In the genomic region with DNA sequence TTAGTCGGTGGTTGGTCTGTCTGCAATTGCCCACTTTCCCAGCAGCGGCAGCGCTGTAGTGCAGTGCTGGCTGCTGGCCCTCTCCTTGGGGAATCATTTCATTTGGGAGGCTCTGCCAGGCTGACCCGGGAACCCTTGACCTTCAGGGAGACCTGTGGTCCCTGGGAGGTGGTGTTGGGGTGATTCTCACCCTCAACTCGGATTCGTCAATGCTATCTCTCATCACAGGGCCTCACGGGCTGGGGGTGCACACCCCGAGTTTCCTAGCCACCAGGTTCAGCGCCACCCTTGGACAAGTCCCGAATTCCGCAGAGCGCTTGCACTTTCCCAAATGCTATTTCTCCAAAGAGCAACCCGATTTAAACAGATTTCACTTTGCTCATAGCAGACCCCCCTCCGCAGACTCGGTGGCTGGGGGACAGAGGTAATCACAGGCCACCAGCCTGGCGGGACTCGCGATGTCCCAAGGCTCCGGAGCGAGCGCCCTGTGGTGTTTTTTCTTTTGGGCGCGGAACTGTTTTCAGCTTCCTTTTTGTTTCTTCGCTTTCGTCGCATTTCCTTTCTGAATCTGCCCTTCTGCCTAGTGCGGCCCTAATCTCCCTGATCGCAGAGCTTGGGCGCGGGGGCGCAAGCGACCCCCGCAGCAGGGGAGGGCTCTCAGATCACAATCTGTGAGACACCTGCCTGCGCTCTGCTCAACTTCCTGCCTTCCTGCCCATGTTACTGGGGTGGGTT, we compare ENCODE assay signal across 8 mouse cellular contexts.
A peak's percentile ranks its signal among the peaks of the same experiment; 100 is the strongest.
DNase-seq lines count a peak whose midpoint lies in the region; ATAC-seq lines count a peak whose summit lies in the region.

No protein-coding gene starts in this region.

- H3K36me3 ChIP-seq in heart, embryonic 13.5 days = no peaks in the 10 kb centered on the region
- H3K36me3 ChIP-seq in limb, embryonic 15.5 days = no peaks in the 10 kb centered on the region
- no peaks in the 10 kb centered on the region for H3K36me3 ChIP-seq in stomach, embryonic 15.5 days

- DNase-seq in gastrocnemius, postnatal 25 days = peak; percentile 27
- DNase-seq in gastrocnemius, postnatal 4 days (ENCODE audit: low spot score in 2 of 2) = no peak
- peak; percentile 75 for DNase-seq in CD4-positive helper T cell, adult 2 months (ENCODE audit: low read depth, low spot score)
- DNase-seq in brain, adult 2 months (ENCODE audit: low read depth, low spot score) = peak; percentile 35

- H3K27ac ChIP-seq in heart, embryonic 13.5 days (replicated peaks) = no peak overlapping the region
- no peak overlapping the region for H3K27ac ChIP-seq in limb, embryonic 15.5 days
- H3K27ac ChIP-seq in stomach, embryonic 15.5 days = no peak overlapping the region

- no peaks in the 10 kb centered on the region for H3K9me3 ChIP-seq in heart, embryonic 13.5 days
- H3K9me3 ChIP-seq in limb, embryonic 15.5 days = no peaks in the 10 kb centered on the region
- no peaks in the 10 kb centered on the region for H3K9me3 ChIP-seq in stomach, embryonic 15.5 days

- peak overlapping the region; percentile 68 for H3K9ac ChIP-seq in heart, embryonic 13.5 days
- 0 out of 2 replicates have a peak overlapping the region, but pooled peaks have one; percentile 7 for H3K9ac ChIP-seq in limb, embryonic 15.5 days
- H3K9ac ChIP-seq in stomach, embryonic 15.5 days = no peak overlapping the region

- ATAC-seq in heart, embryonic 13.5 days (ENCODE audit: extremely low read depth, insufficient number of reproducible peaks, low FRiP score, low TSS enrichment) = no peak; the same call in 1 of the 2 replicates
- ATAC-seq in limb, embryonic 15.5 days (ENCODE audit: insufficient number of reproducible peaks, low FRiP score, low TSS enrichment, low read depth) = no peak
- ATAC-seq in stomach, embryonic 15.5 days (ENCODE audit: insufficient read depth, low FRiP score, low read depth) = no peak
- ATAC-seq in cerebellum, adult (ENCODE audit: insufficient number of reproducible peaks, low FRiP score, low TSS enrichment) = no peak

- WGBS in heart, embryonic 13.5 days = under 1% methylated on average over 34 of the region's 34 CpGs
- 1% methylated on average over 34 of the region's 34 CpGs for WGBS in limb, embryonic 15.5 days
- under 1% methylated on average over 34 of the region's 34 CpGs for WGBS in stomach, embryonic 15.5 days

- H3K4me2 ChIP-seq in heart, embryonic 13.5 days = peak overlapping the region; percentile 74
- peak overlapping the region; percentile 70 for H3K4me2 ChIP-seq in limb, embryonic 15.5 days
- peak overlapping the region; percentile 79 for H3K4me2 ChIP-seq in stomach, embryonic 15.5 days

- H3K27me3 ChIP-seq in heart, embryonic 13.5 days (replicated peaks) = peaks cover 16% of the 10 kb centered on the region
- peaks cover 14% of the 10 kb centered on the region; the same call in 1 of the 2 replicates for H3K27me3 ChIP-seq in limb, embryonic 15.5 days
- H3K27me3 ChIP-seq in stomach, embryonic 15.5 days (replicated peaks) = no peaks in the 10 kb centered on the region

- no peaks in the 10 kb centered on the region for H3K4me1 ChIP-seq in heart, embryonic 13.5 days
- peaks cover 8% of the 10 kb centered on the region for H3K4me1 ChIP-seq in limb, embryonic 15.5 days
- 0 out of 2 replicates have a peak, but pooled peaks cover 6% of the 10 kb centered on the region for H3K4me1 ChIP-seq in stomach, embryonic 15.5 days

- peak overlapping the region; percentile 55 for H3K4me3 ChIP-seq in heart, embryonic 13.5 days
- H3K4me3 ChIP-seq in limb, embryonic 15.5 days = peak overlapping the region; percentile 45
- H3K4me3 ChIP-seq in stomach, embryonic 15.5 days (replicated peaks) = peak overlapping the region; percentile 48

Comparison
In these comparisons a context has a peak if more than half of its experiments do, and no peak if none do; other contexts are left out.
1. DNase-seq: peak in gastrocnemius, postnatal 25 days (single experiment), CD4-positive helper T cell, adult 2 months (single experiment) and brain, adult 2 months (single experiment); none in gastrocnemius, postnatal 4 days (0 of 2).
2. Peak in every context shown above with its lines, with median percentiles within 50 percentile points of each other: H3K4me2 ChIP-seq and H3K4me3 ChIP-seq.